Mouse (Mus musculus): ENCODE measurements at regions not wholly inside any gene's neighbourhood (a gene's known extent, or its start where the extent isn't known, plus 50 kb on each side); places are given as distances from the start of the nearest gene placed in this dataset.

GRCm38 (mm10) chr17:69683091-69683490 is 244.0 kb downstream of the Akain1 start:
- H3K36me3 ChIP-seq (ENCODE audit: control insufficient read depth, insufficient read depth), result no peaks in the 10 kb centered on the region
- H3K79me2 ChIP-seq (ENCODE audit: control insufficient read depth, insufficient read depth), result no peaks in the 10 kb centered on the region

GRCm38 (mm10) chr17:69685625-69686257 is 246.6 kb downstream of the Akain1 start:
- TF ChIP-seq MYOD1 (IDR thresholded peaks at IDR 0.05; ENCODE audit: control insufficient read depth, insufficient read length, low read depth) (no peak), CEBPB (IDR thresholded peaks at IDR 0.05; ENCODE audit: low read depth) (no peak), MYOG (IDR thresholded peaks at IDR 0.05; ENCODE audit: control insufficient read depth, extremely low read depth, insufficient read length) (no peak), USF1 (IDR thresholded peaks at IDR 0.05; ENCODE audit: low read depth) (no peak), MAX (IDR thresholded peaks at IDR 0.05) (no peak), CTCF (IDR thresholded peaks at IDR 0.05; ENCODE audit: control insufficient read depth, insufficient read depth, insufficient read length) (no peak), FOSL1 (IDR thresholded peaks at IDR 0.05; ENCODE audit: insufficient read depth, low read length, poor library complexity, severe bottlenecking) (no peak)
- H3K79me3 ChIP-seq (ENCODE audit: low read depth), result no peaks in the 10 kb centered on the region
- H3K27me3 ChIP-seq (ENCODE audit: control insufficient read depth, insufficient read depth, insufficient read length), result no peaks in the 10 kb centered on the region
- no peak overlapping the region for H3ac ChIP-seq (ENCODE audit: control insufficient read depth, insufficient read length, low read depth)
- no peaks in the 10 kb centered on the region for H3K79me2 ChIP-seq (ENCODE audit: control insufficient read depth, insufficient read depth)
- no peaks in the 10 kb centered on the region for H3K36me3 ChIP-seq (ENCODE audit: control insufficient read depth, insufficient read depth)
- no peak overlapping the region for H3K4me3 ChIP-seq (ENCODE audit: insufficient read depth, poor library complexity, severe bottlenecking)

More at GRCm38 (mm10) chr17:69683091-69683490, 244.0 kb downstream of the Akain1 start:
- H3ac ChIP-seq (ENCODE audit: control insufficient read depth, insufficient read length, low read depth), result no peak overlapping the region
- H3K79me3 ChIP-seq (ENCODE audit: low read depth), result no peaks in the 10 kb centered on the region
- TF ChIP-seq MYOD1 (IDR thresholded peaks at IDR 0.05; ENCODE audit: control insufficient read depth, insufficient read length, low read depth) (no peak), USF1 (IDR thresholded peaks at IDR 0.05; ENCODE audit: low read depth) (no peak)
- H3K27me3 ChIP-seq (ENCODE audit: control insufficient read depth, insufficient read depth, insufficient read length), result no peaks in the 10 kb centered on the region
- no peak overlapping the region for H3K4me3 ChIP-seq (ENCODE audit: insufficient read depth, poor library complexity, severe bottlenecking)

GRCm38 (mm10) chr17:69686383-69686782 is 247.3 kb downstream of the Akain1 start:
- H3ac ChIP-seq (ENCODE audit: control insufficient read depth, insufficient read length, low read depth), result no peak overlapping the region
- H3K36me3 ChIP-seq (ENCODE audit: control insufficient read depth, insufficient read depth), result no peaks in the 10 kb centered on the region
- TF ChIP-seq MAX (IDR thresholded peaks at IDR 0.05) (no peak), MYOD1 (IDR thresholded peaks at IDR 0.05; ENCODE audit: control insufficient read depth, insufficient read length, low read depth) (no peak), MYOG (IDR thresholded peaks at IDR 0.05; ENCODE audit: control insufficient read depth, extremely low read depth, insufficient read length) (no peak), CTCF (IDR thresholded peaks at IDR 0.05; ENCODE audit: control insufficient read depth, insufficient read depth, insufficient read length) (no peak), USF1 (IDR thresholded peaks at IDR 0.05; ENCODE audit: low read depth) (no peak)
- no peaks in the 10 kb centered on the region for H3K27me3 ChIP-seq (ENCODE audit: control insufficient read depth, insufficient read depth, insufficient read length)
- no peak overlapping the region for H3K4me3 ChIP-seq (ENCODE audit: insufficient read depth, poor library complexity, severe bottlenecking)
- no peaks in the 10 kb centered on the region for H3K79me3 ChIP-seq (ENCODE audit: low read depth)
- H3K79me2 ChIP-seq (ENCODE audit: control insufficient read depth, insufficient read depth), result no peaks in the 10 kb centered on the region

GRCm38 (mm10) chr17:69695341-69695740 is 256.2 kb downstream of the Akain1 start:
- Histone ChIP-seq H3ac (ENCODE audit: control insufficient read depth, insufficient read length, low read depth) (no peak overlapping the region), H3K4me3 (ENCODE audit: insufficient read depth, poor library complexity, severe bottlenecking) (no peak overlapping the region), H3K79me2 (ENCODE audit: control insufficient read depth, insufficient read depth) (no peaks in the 10 kb centered on the region), H3K27me3 (ENCODE audit: control insufficient read depth, insufficient read depth, insufficient read length) (no peaks in the 10 kb centered on the region), H3K36me3 (ENCODE audit: control insufficient read depth, insufficient read depth) (no peaks in the 10 kb centered on the region), H3K79me3 (ENCODE audit: low read depth) (no peaks in the 10 kb centered on the region)
- TF ChIP-seq CEBPB (IDR thresholded peaks at IDR 0.05; ENCODE audit: low read depth) (no peak), MYOG (IDR thresholded peaks at IDR 0.05; ENCODE audit: control insufficient read depth, extremely low read depth, insufficient read length) (no peak), USF1 (IDR thresholded peaks at IDR 0.05; ENCODE audit: low read depth) (no peak), MYOD1 (IDR thresholded peaks at IDR 0.05; ENCODE audit: control insufficient read depth, insufficient read length, low read depth) (no peak), MAX (IDR thresholded peaks at IDR 0.05) (no peak), FOSL1 (IDR thresholded peaks at IDR 0.05; ENCODE audit: insufficient read depth, low read length, poor library complexity, severe bottlenecking) (no peak), CTCF (IDR thresholded peaks at IDR 0.05; ENCODE audit: control insufficient read depth, insufficient read depth, insufficient read length) (no peak)

- H3K4me3 ChIP-seq (ENCODE audit: insufficient read depth, poor library complexity, severe bottlenecking), result no peak overlapping the region
- H3K79me3 ChIP-seq (ENCODE audit: low read depth), result no peaks in the 10 kb centered on the region
- no peaks in the 10 kb centered on the region for H3K79me2 ChIP-seq (ENCODE audit: control insufficient read depth, insufficient read depth)
- H3ac ChIP-seq (ENCODE audit: control insufficient read depth, insufficient read length, low read depth), result no peak overlapping the region
- H3K27me3 ChIP-seq (ENCODE audit: control insufficient read depth, insufficient read depth, insufficient read length), result no peaks in the 10 kb centered on the region
- H3K36me3 ChIP-seq (ENCODE audit: control insufficient read depth, insufficient read depth), result no peaks in the 10 kb centered on the region
- TF ChIP-seq MYOD1 (IDR thresholded peaks at IDR 0.05; ENCODE audit: control insufficient read depth, insufficient read length, low read depth) (no peak), USF1 (IDR thresholded peaks at IDR 0.05; ENCODE audit: low read depth) (no peak), FOSL1 (IDR thresholded peaks at IDR 0.05; ENCODE audit: insufficient read depth, low read length, poor library complexity, severe bottlenecking) (no peak), MYOG (IDR thresholded peaks at IDR 0.05; ENCODE audit: control insufficient read depth, extremely low read depth, insufficient read length) (no peak), MAX (IDR thresholded peaks at IDR 0.05) (no peak), CEBPB (IDR thresholded peaks at IDR 0.05; ENCODE audit: low read depth) (no peak), CTCF (IDR thresholded peaks at IDR 0.05; ENCODE audit: control insufficient read depth, insufficient read depth, insufficient read length) (no peak)
Observed at GRCm38 (mm10) chr17:69727325-69727724, 241.5 kb upstream of the Dlgap1 start.

- Histone ChIP-seq H3K36me3 (ENCODE audit: control insufficient read depth, insufficient read depth) (no peaks in the 10 kb centered on the region), H3K27me3 (ENCODE audit: control insufficient read depth, insufficient read depth, insufficient read length) (no peaks in the 10 kb centered on the region), H3K79me3 (ENCODE audit: low read depth) (no peaks in the 10 kb centered on the region), H3ac (ENCODE audit: control insufficient read depth, insufficient read length, low read depth) (no peak overlapping the region), H3K4me3 (ENCODE audit: insufficient read depth, poor library complexity, severe bottlenecking) (no peak overlapping the region), H3K79me2 (ENCODE audit: control insufficient read depth, insufficient read depth) (no peaks in the 10 kb centered on the region)
- TF ChIP-seq FOSL1 (IDR thresholded peaks at IDR 0.05; ENCODE audit: insufficient read depth, low read length, poor library complexity, severe bottlenecking) (no peak), MYOG (IDR thresholded peaks at IDR 0.05; ENCODE audit: control insufficient read depth, extremely low read depth, insufficient read length) (no peak), CTCF (IDR thresholded peaks at IDR 0.05; ENCODE audit: control insufficient read depth, insufficient read depth, insufficient read length) (no peak), CEBPB (IDR thresholded peaks at IDR 0.05; ENCODE audit: low read depth) (no peak), USF1 (IDR thresholded peaks at IDR 0.05; ENCODE audit: low read depth) (no peak), MYOD1 (IDR thresholded peaks at IDR 0.05; ENCODE audit: control insufficient read depth, insufficient read length, low read depth) (no peak), MAX (IDR thresholded peaks at IDR 0.05) (no peak)
Observed at GRCm38 (mm10) chr17:69732981-69733380, 235.9 kb upstream of the Dlgap1 start.

Data from C2C12 (cell line).